Mouse (Mus musculus) R1 (cell line): ENCODE results near the gene Pttg1ip.

Source experiments
- DNase-seq: peaks from one replicate; pipeline ENCODE4 v3.0.0-alpha.2; 2018; ENCODE audit warnings: low read depth, low spot score

Pttg1ip gene

DNA sequence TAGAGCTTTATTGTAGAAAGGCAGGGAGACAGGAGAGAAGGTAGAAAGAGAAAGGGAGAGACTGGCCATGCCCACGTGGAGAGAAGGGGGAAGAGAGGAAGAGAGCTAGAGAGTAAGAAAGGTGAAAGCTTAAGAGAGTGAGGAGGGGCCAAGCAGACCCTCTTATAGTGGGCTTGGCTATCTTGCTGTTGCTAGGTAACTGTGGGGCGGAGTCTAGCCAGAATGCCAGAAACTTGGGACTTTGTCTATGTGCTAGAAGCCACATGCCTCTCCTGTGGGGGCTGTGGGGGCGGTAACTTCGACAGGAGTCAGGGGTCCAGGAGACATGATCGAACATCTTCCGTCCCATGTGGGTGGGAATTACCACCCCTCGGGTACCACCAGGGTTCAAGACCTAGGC is 12.0 kb upstream of the Pttg1ip start:
- peak; percentile 60 for DNase-seq

DNA sequence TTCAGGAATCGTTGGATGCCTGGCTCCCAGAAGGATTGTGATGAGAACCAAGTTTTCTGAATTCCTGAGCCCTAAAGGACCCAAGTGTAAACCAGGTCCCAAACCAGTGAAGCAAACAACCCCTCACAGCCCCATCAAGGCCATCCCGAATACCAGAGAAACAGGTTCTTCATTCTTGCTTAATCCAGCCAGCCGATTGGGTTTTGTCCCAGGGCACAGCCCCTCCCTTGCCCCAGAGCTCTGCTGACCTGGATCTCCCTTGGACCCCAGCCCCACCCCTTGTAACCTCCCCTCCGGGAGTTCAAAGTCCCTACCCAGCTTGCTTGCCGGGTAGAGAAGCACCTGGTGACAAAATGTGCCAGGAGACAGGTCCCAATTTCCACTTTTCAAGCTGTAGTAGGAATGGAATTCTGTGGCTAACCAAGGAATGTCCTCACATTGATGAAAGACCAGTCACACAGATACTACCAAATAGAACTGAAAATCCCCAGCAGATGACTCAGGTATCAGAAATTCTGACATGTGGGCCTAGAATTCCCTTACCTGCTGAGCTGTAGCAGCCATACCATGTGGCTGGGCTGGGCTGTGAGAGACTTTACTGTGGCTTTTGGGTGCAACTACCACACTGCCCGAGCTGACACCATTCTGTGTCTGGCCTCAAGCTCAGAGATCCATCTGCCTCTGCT is 11.4 kb upstream of the Pttg1ip start:
- DNase-seq, result peak; percentile 54

DNA sequence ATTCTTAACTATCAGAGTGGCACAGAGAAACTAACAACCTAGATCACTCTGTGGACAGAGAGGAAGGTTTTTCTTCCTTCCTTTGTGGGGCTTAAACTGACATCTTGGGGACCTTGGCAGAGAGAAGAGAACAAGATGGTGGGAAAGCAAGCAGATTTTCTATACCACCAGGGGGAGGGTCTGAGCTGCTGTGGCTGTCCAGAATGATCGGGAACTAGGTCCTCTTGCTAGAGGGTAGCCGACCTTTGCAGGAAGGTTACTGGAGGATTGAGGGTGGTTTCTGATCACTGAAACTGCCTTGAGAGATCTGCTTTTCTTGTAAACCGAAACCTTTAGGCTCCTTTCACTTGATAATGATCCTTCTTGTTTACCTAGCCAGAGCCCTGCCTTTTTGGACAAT is 9.3 kb upstream of the Pttg1ip start:
- DNase-seq, result peak; percentile 79

DNA sequence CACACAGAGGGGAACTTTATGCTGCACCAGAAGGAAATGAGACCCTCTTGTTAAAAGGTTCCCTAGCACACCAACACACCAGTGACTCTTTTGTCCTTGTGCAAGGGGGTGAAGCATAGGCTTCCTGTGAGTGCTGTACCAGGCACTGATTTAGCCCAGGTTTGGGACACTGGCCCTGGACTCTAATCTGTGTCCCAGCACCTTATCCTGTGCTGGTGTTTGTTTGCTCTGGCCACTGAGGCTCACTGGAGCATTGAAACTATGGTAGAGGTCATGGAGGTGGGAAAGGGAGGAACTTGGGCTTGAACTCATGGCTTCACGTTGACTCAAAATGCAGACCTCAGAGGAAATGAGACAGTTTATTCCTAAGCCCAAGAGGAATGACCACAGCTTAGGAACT is 8.4 kb upstream of the Pttg1ip start:
- no peak for DNase-seq

DNA sequence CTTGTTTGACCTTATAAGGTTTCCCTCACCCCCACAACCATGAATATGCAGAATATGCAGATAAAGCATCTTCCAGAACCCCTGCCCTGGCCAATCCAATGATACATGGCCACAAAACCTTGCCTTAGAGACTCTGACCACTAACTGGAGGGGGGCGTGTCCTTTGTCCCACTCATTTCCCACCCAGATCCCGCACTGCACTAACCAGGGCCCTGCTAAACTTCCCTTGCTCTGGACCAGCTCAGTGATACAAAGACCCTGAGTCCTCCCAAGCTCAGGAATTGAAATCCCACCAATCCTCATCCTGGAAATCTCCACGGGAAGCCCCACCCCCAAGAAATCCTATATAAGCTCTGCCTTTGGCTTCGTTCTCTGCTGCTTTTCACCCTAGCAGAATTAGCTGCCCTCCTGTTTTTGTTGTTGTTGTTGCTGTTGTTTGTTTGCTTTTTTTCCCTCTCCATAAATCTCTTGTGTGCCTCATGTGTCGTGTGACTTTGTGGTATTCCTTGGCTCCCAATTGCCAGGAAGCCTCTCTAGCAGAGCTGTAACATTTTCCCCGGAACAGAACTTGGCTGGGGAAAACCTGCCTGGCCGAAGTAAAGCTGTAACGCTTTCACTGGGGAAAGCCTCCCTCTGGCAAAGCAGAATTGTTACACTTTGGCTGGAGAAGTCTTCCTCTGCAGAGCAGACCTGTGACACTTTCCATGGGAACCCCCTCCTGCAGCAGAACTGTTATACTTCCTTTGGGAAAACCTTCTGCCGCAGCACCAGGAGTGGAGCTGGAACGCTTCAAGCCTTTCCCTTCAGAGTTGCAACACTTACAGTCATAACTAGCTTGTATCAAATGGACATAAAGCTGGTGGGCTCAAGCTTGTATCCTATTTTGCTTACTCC is 1.2 kb upstream of the Pttg1ip start:
- peak; percentile 54 for DNase-seq

DNA sequence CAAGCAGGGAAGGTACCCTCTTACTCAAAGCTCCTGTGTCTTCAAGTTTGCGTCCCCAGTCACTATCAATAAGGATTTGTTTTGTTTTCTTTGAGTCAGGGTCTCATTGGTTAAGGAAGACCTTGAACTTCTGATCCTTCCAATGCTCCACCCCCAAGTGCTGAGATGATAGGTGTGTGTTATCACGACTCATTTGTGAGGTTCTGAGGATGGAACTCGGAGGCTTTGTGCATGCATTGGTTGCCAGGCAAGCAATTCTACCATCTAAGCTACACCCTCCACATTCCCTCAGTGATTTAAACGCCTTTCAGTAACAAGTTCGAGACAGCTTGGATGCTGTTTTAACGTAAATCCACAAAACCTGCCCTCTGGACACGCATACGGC is 505 bp upstream of the Pttg1ip start:
- DNase-seq, result peak; percentile 76

DNA sequence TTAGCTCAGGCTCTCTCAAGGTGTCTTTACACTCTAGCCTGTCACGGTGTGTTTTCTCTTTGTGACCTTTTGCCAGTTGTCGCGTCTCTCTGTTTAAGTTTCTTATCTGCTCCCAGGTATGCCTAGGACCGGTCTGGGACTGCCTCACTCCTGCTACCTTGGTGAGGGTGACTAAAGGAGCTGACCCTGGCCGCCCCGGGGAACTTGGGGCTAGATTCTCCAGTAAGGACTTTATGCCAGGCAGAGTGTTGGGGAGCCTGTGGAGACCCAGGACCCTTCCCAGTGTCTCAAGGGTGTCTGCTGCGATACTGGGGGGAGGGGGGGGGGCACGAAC is 732 bp downstream of the Pttg1ip start:
- no peak for DNase-seq

DNA sequence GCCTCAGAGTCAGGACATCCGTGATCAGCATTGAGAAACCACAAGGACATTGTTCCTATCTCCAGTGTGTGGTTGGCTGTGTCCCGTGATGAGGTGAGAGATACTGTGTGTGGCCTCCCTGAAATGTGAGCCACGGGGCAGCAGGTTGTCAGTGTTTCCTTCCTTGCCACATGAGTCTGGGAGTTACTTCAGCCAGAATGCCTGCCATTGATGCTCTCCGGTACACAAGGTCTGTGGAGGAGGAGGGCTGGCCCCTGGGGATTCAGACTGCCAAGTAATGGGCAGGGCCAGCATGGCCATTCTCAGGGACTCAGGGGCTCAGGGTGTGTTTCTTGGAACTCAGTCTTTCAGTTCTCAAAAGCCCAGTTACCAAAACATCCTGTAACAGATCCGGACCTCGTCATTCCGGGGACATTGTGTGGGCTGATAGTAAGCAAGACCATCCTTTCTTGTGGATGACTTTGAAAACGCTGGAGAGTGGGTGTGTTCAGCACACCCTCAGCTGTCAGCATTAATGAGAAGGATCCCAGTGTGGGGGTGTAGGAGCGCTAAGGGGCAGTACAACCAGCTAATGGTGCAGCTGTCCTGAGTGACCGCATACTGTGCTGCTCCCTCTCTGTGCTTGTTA is 2.4 kb downstream of the Pttg1ip start:
- no peak for DNase-seq

DNA sequence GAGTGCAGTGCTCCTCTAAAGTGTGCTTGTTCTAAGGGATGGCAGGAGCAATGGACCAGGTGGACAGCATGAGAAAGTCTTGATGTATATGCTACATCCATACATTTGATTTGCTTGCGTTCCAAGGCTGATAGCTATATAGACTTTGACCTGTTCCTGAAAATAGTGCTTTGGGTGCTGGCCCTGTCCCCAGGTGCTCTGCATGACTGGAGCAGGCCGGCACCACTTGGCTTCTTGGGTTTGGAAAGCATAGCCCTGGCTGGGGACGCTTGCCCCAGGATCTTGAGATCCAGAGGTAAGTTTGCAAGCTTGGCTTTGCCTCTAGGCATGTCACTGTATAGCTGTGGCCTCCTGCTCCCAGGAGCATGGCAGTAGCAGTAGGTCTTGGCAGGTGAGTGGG is 5.1 kb downstream of the Pttg1ip start:
- DNase-seq, result no peak

DNA sequence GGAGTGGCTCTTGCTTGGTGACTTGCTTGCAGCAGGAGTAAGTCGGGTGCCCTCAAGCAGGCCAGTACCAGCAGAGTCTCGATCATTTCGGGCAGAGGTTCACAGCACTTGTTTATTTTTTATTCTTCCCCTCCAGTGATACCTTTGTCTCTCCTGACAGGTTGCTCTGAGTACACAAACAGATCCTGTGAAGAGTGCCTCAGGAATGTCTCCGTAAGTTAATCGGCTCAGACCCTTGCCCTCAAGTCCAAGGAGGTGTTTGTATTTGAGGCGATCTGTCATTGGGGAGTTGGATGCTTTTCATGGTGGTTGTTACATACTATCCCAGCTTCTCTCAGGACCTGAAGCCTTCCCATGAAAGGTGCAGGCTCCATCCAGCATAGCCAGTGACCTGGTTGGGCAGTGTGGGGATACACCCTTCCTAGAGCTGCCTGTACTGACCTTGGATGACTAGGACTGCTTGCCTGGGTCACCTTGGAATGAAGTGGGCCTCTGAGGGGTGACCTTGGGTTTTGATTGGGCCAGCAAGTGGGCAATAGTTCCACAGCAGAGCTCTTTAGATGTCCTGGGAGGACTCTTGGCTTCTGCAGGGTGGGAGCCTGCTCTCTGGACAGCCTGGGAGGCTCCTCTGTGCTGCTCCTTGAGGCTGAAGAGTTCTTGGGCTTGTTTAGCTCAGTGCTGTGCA is 5.7 kb downstream of the Pttg1ip start:
- DNase-seq, result no peak

DNA sequence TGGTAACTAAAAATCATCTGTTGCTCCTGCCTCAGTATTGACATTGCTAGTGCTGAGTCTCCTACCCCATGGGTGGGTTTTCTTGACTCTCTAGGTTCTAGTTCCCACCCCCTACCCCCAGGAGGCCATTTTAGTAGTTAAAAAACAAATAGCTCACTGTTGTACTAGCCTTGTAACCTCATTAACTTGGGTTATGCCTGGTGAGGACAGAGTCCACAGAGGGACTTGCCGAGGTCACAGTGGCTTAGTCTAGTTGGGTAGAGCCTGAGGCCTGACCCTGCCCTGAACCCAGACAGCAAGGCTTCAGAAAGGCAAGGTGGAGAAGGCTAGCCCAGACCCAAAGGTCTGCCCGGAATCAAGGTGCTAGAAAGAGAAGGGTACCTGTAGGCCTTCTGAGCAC is 6.5 kb downstream of the Pttg1ip start:
- DNase-seq, result no peak

DNA sequence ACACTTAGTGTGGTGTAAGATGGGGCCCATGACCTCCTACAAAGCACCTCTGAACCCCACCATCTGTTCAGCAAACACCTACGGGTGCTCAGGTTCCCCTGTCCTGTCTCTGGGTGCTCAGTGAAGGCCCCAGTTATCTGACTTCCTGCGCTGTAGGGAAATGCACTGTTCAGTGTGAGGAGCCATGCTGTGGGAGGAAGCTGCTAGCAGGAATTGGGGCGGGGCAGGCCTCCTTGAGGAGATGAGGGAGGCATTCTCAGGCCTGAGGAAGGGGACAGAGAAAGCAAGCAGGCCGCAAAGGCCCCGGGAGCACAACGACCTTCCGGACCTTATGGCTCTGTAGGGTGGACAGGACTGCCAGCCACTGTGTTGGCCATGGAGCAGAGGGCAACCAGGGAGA is 7.6 kb downstream of the Pttg1ip start:
- peak; percentile 78 for DNase-seq

DNA sequence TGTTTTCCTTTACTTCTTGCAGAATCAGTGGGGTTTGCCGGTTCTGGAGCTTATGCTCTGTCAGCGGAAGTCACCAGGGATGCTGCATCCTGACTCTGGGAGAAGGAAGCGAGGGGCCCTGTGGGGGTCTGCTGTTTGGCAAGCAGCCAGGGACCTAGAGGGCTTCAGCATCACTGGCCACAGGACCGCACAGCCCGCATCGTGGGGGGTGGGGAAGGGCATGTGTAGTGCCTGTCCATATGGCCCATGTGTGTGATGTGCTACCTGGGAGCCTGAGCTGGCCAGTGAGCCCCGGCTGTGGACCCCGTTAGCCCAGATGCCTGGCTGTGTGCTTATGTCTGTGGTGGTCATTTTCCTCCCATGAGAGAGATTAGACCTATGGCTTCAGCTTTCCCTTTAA is 8.2 kb downstream of the Pttg1ip start:
- no peak for DNase-seq

DNA sequence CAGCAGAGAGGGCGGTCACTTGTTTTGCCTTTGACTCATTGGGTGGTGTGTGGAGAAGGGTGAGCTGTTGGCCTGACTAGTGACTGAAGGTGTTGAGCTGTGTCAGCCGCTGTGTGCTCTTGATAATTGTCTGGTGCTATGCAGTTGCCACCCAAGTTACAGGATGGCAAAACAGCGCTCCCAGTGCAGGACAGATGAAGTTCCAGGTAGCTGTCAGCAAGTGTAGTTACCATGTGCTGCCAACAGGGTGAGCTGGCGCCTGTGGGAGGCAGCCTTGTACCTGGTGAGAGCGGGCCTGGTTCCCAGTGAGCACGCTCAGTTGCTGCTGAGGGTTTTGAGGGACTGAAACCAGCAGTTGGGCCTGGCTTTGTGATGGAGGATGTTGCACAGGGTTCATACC is 9.3 kb downstream of the Pttg1ip start:
- peak; percentile 92 for DNase-seq

DNA sequence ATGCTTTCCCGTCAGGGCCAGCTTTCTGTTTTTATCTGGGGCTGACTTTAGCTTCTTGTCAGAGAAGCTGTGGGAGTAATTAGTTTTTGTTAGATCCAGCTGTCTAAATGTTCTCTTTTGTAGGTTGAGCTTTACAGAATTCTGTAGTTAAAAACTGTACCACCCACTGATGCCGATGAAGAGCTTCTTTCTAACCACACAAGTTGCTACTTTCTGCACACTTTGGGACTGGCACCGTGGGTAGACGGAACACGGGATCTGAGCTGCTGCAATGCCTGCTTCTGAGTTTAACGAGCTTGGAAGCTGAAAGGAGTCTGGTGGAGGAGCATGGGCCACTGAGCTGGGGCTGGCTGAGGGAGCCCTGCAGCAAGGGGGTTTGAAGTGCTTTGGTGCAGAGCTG is 10.0 kb downstream of the Pttg1ip start:
- no peak for DNase-seq

DNA sequence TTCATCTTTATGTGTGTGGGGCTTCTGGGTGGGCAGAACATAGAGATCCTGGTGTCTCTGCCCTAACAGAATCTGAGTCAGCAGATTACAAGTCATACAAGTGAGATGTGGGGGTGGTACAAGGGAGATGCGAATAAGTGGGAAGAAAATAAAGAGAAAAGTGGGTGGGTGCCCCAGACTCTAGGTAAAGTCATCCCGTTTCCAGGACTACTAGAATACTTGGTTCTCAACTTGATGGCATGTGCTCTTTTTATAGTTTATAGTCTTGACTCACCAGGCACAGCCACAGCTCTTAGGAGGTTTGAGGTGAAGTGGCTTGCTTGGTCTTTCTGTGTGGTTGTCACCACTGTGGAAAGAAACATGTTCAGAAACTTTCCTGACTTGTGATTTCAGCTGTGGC is 14.5 kb downstream of the Pttg1ip start:
- no peak for DNase-seq

DNA sequence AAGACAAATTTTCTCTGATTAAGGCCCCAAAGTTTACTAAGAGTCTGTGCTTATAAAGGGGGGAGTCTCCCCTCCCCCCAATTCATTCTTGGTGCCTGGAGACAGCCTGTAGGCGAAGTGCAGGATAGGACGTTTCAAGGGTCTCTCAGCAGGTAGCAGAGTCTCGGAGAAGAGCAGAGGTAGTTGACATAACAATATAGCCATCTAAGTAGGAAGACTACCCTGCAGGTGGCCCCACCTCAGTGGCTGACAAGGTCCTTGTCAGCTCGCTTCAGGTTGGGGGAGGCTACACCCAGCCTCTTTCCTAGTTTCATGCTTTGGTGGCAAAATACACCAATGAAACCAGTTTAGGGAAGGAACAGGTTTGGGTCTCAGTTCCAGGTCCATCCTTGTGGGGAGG is 21.5 kb downstream of the Pttg1ip start:
- peak; percentile 93 for DNase-seq

DNA sequence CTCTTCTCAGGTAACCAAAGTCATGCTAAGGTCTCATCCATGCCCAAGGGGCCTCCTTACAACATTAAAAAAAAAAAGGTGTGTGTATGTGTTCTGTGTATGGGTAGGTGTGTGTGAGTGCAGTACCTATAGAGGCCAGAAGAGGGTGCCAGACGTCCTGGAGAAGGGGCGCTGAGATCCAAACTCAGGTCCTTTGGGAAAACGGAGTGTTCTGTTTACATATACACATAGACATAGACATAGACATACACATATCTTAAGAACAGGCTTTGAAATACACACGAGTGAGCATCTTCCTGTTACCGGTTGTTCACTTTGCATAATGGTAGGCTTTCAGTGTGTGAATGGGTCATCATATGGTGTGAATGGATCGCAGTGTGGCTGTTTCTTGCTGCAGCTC is 22.6 kb downstream of the Pttg1ip start:
- peak; percentile 84 for DNase-seq

DNA sequence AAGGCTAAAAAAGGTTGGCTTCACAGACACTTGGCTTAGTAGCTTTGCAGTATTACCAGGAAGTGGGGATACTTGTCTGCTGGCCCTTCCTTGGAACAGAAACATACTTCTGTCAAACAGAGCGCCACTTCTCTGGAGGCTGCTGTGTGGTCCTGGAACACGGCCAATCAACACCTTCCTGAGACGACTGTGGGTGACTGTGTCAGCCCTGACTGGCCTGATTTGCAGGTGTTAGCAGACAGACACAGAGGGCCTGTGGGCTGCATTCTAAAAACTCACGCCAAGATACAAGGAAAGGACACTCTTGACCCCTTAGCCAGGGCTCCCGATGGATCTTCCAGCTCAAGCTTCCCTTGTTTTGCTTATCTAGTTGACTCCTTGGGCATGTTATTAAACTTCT is 23.4 kb downstream of the Pttg1ip start:
- no peak for DNase-seq

DNA sequence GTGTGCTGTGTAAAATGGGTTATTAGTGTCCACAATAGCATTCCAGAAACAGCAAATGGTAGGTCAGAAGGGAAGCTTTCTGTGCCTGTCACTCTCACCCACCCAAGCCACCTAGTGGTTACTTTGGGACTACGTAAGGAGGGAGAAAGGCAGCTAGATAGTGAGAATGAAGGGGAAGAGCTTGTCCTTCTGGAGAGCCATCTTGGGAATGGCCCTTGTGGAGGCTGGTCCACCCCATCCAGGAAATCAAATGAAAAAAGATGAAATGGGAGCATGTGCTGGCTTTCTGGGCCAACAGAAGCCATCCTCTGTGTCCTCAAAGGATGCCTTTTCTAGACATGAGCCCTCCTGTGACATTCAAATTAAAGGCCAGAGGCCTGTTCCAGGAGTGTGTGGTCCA is 23.8 kb downstream of the Pttg1ip start:
- peak; percentile 88 for DNase-seq

DNA sequence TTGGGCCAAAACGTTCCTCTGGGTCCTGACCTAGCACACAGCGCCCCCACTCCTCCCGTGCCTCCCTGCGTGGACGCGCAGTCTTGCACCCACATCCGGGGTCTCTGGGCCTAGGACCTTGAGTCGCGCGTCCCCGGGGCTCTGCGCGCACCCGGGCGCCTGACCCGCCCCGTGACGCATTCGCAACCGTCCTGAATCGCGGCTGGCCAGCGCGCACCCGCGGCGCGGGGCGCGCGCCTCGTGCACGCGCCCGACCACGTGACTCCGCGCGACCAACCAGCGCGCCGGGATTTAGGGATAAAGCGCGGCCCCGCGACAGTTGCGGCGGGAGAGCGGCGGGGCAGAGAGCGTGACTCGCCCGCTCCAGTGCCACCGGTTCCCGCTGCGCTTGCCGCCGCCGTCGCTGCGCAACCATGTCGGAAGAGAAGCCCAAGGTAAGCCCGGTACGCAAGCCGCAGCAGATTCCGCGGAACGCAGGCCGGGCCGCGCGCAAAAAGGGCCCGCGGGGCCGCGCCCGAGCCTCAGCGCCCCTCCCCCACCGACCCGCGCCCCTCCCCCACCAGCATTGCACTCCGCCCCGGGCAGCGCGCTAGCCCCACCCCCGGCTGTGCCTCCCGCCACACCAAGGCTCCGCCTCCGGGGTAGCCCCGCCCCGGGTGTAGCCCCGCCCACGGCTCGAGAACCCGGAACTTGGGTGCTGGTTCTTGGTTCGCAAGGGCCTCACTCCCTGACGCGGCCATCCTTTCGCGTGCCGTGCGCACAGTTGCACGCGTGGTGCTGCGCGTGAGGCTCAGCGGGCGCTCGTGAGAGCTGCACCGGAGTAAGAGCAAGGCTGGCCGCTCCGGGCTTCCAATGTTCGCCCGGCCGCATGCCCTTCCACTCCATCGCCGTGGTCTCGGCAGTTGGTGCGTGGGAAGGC is 24.6 kb downstream of the Pttg1ip start, which contains the start of the genes Sumo3 and Gm49325:
Gene Sumo3 (plus strand): TSS at position 190 of the 919 bp plus-strand sequence.
Gene Gm49325 (plus strand): TSS at position 290 of the 919 bp plus-strand sequence.
- DNase-seq, result peak; percentile 91
